Mouse (Mus musculus): ENCODE data around the gene Rhobtb1.

Gene Rhobtb1

GRCm38 (mm10) chr10:69275811-69276775, 124.9 kb downstream of the Rhobtb1 start:
- DNase-seq (ENCODE audit: low read depth): no peak

GRCm38 (mm10) chr10:69276920-69277435, 125.7 kb downstream of the Rhobtb1 start:
- DNase-seq (ENCODE audit: low read depth): no peak

- no peak for DNase-seq (ENCODE audit: low read depth)
Measured at GRCm38 (mm10) chr10:69278764-69279606, 127.8 kb downstream of the Rhobtb1 start.

- DNase-seq (ENCODE audit: low read depth): no peak
Measured at GRCm38 (mm10) chr10:69279607-69279978, 128.4 kb downstream of the Rhobtb1 start.

GRCm38 (mm10) chr10:69286939-69287338, 135.7 kb downstream of the Rhobtb1 start:
- no peak for DNase-seq (ENCODE audit: low read depth)

- DNase-seq (ENCODE audit: low read depth): no peak
Measured at GRCm38 (mm10) chr10:69288086-69288485, 136.9 kb downstream of the Rhobtb1 start.

GRCm38 (mm10) chr10:69288720-69289119, 137.5 kb downstream of the Rhobtb1 start:
- DNase-seq (ENCODE audit: low read depth): no peak

- DNase-seq (ENCODE audit: low read depth): no peak
Measured at GRCm38 (mm10) chr10:69290736-69291135, 139.5 kb downstream of the Rhobtb1 start.

- no peak for DNase-seq (ENCODE audit: low read depth)
Measured at GRCm38 (mm10) chr10:69295919-69296318, 144.7 kb downstream of the Rhobtb1 start.

- no peak for DNase-seq (ENCODE audit: low read depth)
Measured at GRCm38 (mm10) chr10:69299985-69300384, 148.8 kb downstream of the Rhobtb1 start.

GRCm38 (mm10) chr10:69302667-69303066, 151.4 kb downstream of the Rhobtb1 start:
- DNase-seq (ENCODE audit: low read depth): no peak

- no peak for DNase-seq (ENCODE audit: low read depth)
Measured at GRCm38 (mm10) chr10:69304819-69305218, 153.6 kb downstream of the Rhobtb1 start.

- no peak for DNase-seq (ENCODE audit: low read depth)
Measured at GRCm38 (mm10) chr10:69305600-69305999, 154.4 kb downstream of the Rhobtb1 start.

- DNase-seq (ENCODE audit: low read depth): no peak
Measured at GRCm38 (mm10) chr10:69306205-69306604, 155.0 kb downstream of the Rhobtb1 start.

GRCm38 (mm10) chr10:69307067-69307466, 155.8 kb downstream of the Rhobtb1 start:
- DNase-seq (ENCODE audit: low read depth): peak; percentile 70

GRCm38 (mm10) chr10:69309109-69309508, 157.9 kb downstream of the Rhobtb1 start:
- no peak for DNase-seq (ENCODE audit: low read depth)

- DNase-seq (ENCODE audit: low read depth): no peak
Measured at GRCm38 (mm10) chr10:69311867-69312266, 160.6 kb downstream of the Rhobtb1 start.

GRCm38 (mm10) chr10:69313944-69314343, 162.7 kb downstream of the Rhobtb1 start:
- no peak for DNase-seq (ENCODE audit: low read depth)

- DNase-seq (ENCODE audit: low read depth): no peak
Measured at GRCm38 (mm10) chr10:69318514-69318913, 167.3 kb downstream of the Rhobtb1 start.

GRCm38 (mm10) chr10:69320667-69321518, 169.7 kb downstream of the Rhobtb1 start:
- peak; percentile 68 for DNase-seq (ENCODE audit: low read depth)

- no peak for DNase-seq (ENCODE audit: low read depth)
Measured at GRCm38 (mm10) chr10:69321519-69322035, 170.3 kb downstream of the Rhobtb1 start.
